Mouse (Mus musculus): ENCODE measurements around the gene P2rx7. TPM values are rescaled to one million over a fixed set of nuclear protein-coding genes. Genes with fewer than 3 reads are reported as not detected.

Gene P2rx7
- total and polyA plus RNA-seq, 2 experiments from 2014 or later: 2.7 to 6.0 TPM

DNA sequence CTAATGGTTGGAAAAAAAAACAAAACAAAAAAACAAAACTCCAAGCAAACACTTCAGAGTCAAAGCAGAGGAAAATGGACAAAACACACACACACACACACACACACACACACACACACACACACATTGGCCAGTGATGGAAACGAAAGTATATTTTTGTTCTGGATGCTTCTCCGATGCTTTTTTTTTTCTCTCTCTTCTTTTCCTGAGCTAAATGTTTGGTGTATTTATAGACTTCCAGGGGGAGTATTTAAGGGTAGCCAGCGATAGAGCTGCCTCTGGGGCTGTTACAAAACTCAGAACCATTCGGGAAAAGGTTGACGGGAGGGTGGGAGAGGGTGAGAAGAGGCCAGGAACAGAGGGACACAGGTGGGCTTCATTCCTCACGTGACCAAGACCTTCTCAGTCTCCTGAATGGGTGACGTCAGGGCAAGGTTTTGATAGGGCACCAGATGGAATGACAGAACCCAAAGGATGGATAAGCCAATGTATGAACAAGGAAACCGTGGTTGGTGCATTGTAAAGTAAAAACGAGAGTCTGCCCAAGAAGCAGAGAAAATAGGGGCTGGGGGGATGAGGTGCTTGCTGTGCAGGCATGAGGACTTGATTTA is 23.9 kb upstream of the P2rx7 start:
- Histone ChIP-seq H3K9me3 (ENCODE audit: low read length) (no peaks in the 10 kb centered on the region), H3K36me3 (ENCODE audit: insufficient read depth) (no peaks in the 10 kb centered on the region), H3K27ac (ENCODE audit: low read depth, low read length) (no peak overlapping the region), H3K4me1 (ENCODE audit: insufficient read depth) (0 out of 2 replicates have a peak, but pooled peaks cover 1% of the 10 kb centered on the region), H3K4me3 (ENCODE audit: low read depth, low read length) (no peak overlapping the region), H3K27me3 (ENCODE audit: insufficient read depth, low read length) (no peaks in the 10 kb centered on the region), H3K4me2 (ENCODE audit: low read depth) (no peak overlapping the region), H3K9ac (no peak overlapping the region)
- TF ChIP-seq CTCF (IDR thresholded peaks at IDR 0.05; ENCODE audit: low read depth): no peak
- WGBS: 73% methylated on average over 9 of the region's 9 CpGs
- ATAC-seq: no peak
- no peak for DNase-seq

DNA sequence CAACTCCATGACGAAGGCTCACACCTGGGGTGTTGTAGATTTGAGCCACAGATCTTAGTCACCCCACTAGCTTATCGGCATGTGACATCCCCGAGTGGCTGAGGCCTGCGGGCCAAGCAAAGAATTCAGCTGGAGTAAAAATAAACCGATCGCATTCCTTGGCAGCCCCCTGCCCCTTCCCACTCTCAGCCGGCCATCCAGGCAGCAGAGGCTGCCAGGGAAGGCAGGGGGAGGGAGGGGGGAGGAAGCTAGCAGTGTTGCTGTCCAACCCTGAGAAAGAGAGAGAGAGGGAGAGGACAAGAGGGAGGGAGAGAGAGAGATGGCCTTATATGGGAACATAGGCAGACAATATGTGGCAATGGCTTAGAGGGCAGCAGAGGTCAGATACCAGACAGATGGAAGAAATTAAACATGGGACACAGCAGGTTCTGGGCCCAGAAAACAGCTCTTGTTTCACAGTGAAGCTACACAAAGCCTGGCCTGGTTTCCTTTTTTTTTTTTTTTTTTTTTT is 22.3 kb upstream of the P2rx7 start:
- DNase-seq: peak; percentile 31
- 26% methylated on average over 7 of the region's 7 CpGs for WGBS
- peak; percentile 53 for ATAC-seq

DNA sequence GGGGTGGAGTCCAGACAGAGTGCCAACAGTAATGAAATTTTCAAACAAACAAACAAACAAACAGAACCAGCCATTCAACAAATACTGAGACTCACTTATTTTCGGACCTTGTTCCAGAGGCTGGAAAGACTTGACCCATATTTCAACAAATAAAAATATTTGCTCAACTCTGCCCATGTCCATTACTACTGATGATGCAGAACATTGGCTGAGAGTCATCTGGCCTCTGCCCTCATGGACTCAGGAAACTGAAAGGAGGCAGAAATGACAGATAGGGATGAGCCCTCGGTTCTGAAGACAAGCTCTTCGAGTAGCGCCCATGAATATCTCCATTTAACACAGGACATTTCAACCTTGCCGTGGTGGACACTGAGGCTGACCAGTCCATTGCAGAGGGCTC is 21.2 kb upstream of the P2rx7 start:
- Histone ChIP-seq H3K4me3 (ENCODE audit: low read depth, low read length) (no peak overlapping the region), H3K27me3 (ENCODE audit: insufficient read depth, low read length) (no peaks in the 10 kb centered on the region), H3K9ac (no peak overlapping the region), H3K4me1 (ENCODE audit: insufficient read depth) (no peaks in the 10 kb centered on the region), H3K27ac (ENCODE audit: low read depth, low read length) (no peak overlapping the region), H3K36me3 (ENCODE audit: insufficient read depth) (no peaks in the 10 kb centered on the region), H3K9me3 (ENCODE audit: low read length) (no peaks in the 10 kb centered on the region), H3K4me2 (ENCODE audit: low read depth) (no peak overlapping the region)
- no peak for ATAC-seq
- TF ChIP-seq CTCF (IDR thresholded peaks at IDR 0.05; ENCODE audit: low read depth): no peak
- 94% methylated on average over 5 of the region's 5 CpGs for WGBS
- no peak for DNase-seq

More for the DNA sequence above, 22.3 kb upstream of the P2rx7 start:
- Histone ChIP-seq H3K9me3 (ENCODE audit: low read length) (no peaks in the 10 kb centered on the region), H3K9ac (no peak overlapping the region), H3K4me3 (ENCODE audit: low read depth, low read length) (no peak overlapping the region), H3K27me3 (ENCODE audit: insufficient read depth, low read length) (no peaks in the 10 kb centered on the region), H3K4me1 (ENCODE audit: insufficient read depth) (no peaks in the 10 kb centered on the region), H3K4me2 (ENCODE audit: low read depth) (no peak overlapping the region), H3K36me3 (ENCODE audit: insufficient read depth) (no peaks in the 10 kb centered on the region), H3K27ac (ENCODE audit: low read depth, low read length) (no peak overlapping the region)
- TF ChIP-seq CTCF (IDR thresholded peaks at IDR 0.05; ENCODE audit: low read depth): no peak

DNA sequence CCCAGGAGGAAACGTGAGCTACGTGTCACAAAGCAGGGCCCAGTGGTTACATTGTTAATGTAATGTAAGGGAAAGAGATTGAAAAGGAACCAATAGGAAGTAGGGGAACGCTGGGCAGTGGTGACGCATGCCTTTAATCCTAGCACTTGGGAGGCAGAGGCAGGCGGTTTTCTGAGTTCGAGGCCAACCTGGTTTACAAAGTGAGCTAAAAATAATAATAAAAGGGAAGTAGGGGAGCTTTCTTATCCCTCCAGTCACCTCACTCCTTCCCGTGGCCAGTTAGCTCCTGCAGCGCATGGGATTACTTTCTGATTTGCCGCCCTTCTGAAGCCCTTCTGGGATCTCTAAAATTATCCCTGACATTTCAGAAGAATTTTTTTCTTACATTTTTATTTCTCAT is 19.9 kb upstream of the P2rx7 start:
- TF ChIP-seq CTCF (IDR thresholded peaks at IDR 0.05; ENCODE audit: low read depth): no peak
- Histone ChIP-seq H3K27ac (ENCODE audit: low read depth, low read length) (no peak overlapping the region), H3K9me3 (ENCODE audit: low read length) (no peaks in the 10 kb centered on the region), H3K36me3 (ENCODE audit: insufficient read depth) (no peaks in the 10 kb centered on the region), H3K4me3 (ENCODE audit: low read depth, low read length) (no peak overlapping the region), H3K4me2 (ENCODE audit: low read depth) (no peak overlapping the region), H3K27me3 (ENCODE audit: insufficient read depth, low read length) (no peaks in the 10 kb centered on the region), H3K4me1 (ENCODE audit: insufficient read depth) (no peaks in the 10 kb centered on the region), H3K9ac (no peak overlapping the region)
- ATAC-seq (no peak), DNase-seq (no peak)
- WGBS: 79% methylated on average over 9 of the region's 9 CpGs

DNA sequence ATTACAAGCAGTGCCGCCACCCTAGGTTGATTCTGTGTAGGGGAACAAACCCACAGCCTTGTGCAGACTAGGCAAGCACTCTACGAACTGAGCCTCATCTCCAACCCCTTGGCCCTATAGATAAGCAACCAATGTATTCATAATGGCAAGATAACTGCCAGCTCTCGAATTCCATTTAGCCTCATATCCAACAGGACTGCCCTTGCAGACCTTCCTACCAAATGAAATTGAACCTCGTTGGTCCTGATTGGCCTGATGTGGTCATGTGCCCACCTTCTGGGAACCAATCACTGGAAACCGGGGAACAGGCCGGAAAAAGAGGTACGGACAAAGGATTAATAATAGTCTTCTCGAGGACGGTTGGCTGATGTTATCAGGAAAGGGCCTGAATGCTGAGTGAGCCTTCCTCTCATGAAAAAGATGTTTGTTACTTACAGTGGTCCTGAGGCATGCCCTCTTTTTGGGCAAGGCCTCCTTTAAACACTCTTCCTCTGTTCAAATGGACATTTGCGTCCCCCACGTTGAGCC is 18.7 kb upstream of the P2rx7 start:
- Histone ChIP-seq H3K27me3 (ENCODE audit: insufficient read depth, low read length) (no peaks in the 10 kb centered on the region), H3K36me3 (ENCODE audit: insufficient read depth) (no peaks in the 10 kb centered on the region), H3K27ac (ENCODE audit: low read depth, low read length) (no peak overlapping the region), H3K4me3 (ENCODE audit: low read depth, low read length) (no peak overlapping the region), H3K9ac (no peak overlapping the region), H3K4me1 (ENCODE audit: insufficient read depth) (no peaks in the 10 kb centered on the region), H3K4me2 (ENCODE audit: low read depth) (no peak overlapping the region), H3K9me3 (ENCODE audit: low read length) (no peaks in the 10 kb centered on the region)
- ATAC-seq (no peak), DNase-seq (no peak)
- WGBS: 88% methylated on average over 11 of the region's 11 CpGs
- TF ChIP-seq CTCF (IDR thresholded peaks at IDR 0.05; ENCODE audit: low read depth): no peak

DNA sequence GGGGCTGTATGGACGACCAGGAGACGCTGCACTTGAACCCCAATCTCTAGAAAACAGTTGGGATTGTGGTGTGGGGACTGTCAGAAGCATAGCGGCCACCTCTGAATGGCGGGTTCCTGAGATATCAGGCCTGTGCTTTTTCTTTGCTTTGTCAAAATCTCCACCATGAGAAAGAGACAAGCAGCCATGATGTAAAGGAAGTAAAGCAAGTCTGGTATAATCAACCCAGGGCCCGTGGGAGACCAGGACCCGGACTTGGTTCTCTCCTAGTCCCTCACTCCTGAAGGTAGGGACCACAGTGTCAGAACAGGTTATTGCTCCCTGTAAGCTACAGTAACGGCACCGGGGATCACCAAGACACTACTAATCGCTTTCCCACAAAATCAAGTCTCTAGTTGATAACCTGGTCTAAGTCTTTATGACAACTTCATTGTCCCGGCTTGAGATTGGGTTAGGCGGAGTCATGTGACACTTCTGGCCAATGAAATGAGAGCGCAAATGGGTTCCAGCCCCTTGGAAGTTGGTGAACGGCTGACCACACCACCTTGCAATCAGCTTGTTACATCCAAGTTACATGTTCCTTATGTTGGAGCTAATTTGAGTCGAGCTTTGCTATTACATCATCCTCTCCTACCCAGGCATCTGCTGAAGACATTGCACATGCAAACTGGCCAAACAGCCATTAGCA is 18.0 kb upstream of the P2rx7 start:
- TF ChIP-seq CTCF (IDR thresholded peaks at IDR 0.05; ENCODE audit: low read depth): no peak
- WGBS: 86% methylated on average over 14 of the region's 14 CpGs
- Histone ChIP-seq H3K9ac (no peak overlapping the region), H3K36me3 (ENCODE audit: insufficient read depth) (no peaks in the 10 kb centered on the region), H3K4me1 (ENCODE audit: insufficient read depth) (no peaks in the 10 kb centered on the region), H3K9me3 (ENCODE audit: low read length) (no peaks in the 10 kb centered on the region), H3K27ac (ENCODE audit: low read depth, low read length) (no peak overlapping the region), H3K4me3 (ENCODE audit: low read depth, low read length) (no peak overlapping the region), H3K4me2 (ENCODE audit: low read depth) (no peak overlapping the region), H3K27me3 (ENCODE audit: insufficient read depth, low read length) (no peaks in the 10 kb centered on the region)
- ATAC-seq (0 out of 2 replicates have a peak, but pooled peaks have one; percentile 18), DNase-seq (no peak)

DNA sequence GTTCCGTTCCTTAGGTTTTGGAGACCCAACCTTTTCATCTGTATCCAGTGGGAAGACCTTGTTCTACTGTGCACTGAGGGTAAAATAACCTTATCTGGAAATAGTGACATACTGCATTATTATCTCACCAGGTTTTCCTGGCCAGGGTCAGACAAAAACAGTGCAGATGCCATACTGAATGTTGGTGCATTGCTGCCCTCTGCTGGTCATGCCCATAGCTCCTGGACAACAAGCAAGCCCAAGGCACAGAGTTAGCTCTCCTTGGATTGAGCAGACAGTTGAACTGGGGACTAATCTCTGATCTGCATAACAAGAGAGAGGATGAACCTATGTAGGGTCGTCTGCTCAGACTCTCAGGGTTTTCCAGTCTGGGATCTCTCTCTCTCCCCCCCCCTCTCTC is 16.5 kb upstream of the P2rx7 start:
- no peak overlapping the region for H3K4me2 ChIP-seq (ENCODE audit: low read depth)
- no peaks in the 10 kb centered on the region for H3K36me3 ChIP-seq (ENCODE audit: insufficient read depth)
- no peaks in the 10 kb centered on the region for H3K4me1 ChIP-seq (ENCODE audit: insufficient read depth)
- peak; percentile 95 for TF ChIP-seq CTCF (IDR thresholded peaks at IDR 0.05; ENCODE audit: low read depth)
- H3K27me3 ChIP-seq (ENCODE audit: insufficient read depth, low read length): no peaks in the 10 kb centered on the region
- H3K4me3 ChIP-seq (ENCODE audit: low read depth, low read length): no peak overlapping the region
- H3K9ac ChIP-seq: no peak overlapping the region
- ATAC-seq (peak; percentile 86), DNase-seq (peak; percentile 92)
- WGBS: 43% methylated on average over 2 of the region's 2 CpGs
- no peak overlapping the region for H3K27ac ChIP-seq (ENCODE audit: low read depth, low read length)
- H3K9me3 ChIP-seq (ENCODE audit: low read length): no peaks in the 10 kb centered on the region

Measured in forebrain, postnatal 0 days (tissue).